Mouse (Mus musculus): ENCODE results near the gene Pou1f1.
A peak's percentile ranks its signal among the peaks of the same experiment; 100 is the strongest.

Pou1f1 gene

DNA sequence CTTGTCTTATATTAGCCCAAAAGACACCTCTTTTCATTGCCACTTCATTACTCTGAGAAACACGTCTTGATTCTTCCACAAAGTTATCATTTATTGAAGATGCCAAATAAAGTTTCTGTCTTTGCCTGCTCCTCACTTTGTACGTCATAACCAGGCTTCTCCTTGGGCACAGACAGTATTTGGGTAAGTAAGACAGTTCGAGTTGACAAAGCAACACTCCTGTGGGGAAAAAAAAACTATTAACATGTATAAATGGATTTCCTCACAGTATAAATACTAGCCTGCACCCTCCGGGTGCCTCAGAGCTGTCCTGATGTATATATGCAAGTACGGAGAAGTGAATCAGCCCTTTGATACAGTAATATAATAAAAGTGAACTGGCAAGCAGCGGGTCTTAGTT lies at the start of gene Pou1f1:
Gene Pou1f1 (plus strand): TSS at position 301 of the 400 bp plus-strand sequence.
- no peak for DNase-seq (ENCODE audit: low spot score in 2 of 2)

DNA sequence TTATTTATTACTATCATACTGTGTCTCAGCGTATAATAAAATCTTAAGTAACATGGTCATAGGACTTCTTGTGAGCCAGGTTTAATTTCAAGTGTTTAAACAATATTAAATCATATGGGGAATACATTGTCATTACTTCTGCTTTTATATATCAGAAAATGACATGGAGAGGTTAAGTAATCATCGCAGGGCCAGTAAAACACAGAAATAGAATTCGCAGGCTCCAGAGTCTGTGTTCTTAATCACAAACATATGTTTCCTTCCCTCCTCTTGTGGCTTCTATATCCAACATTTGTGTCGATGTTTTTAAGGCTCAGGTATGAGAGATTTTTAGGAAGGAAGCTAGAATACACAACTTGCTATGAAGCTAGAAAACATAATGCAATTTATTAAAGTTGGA lies 49.7 kb upstream of the Pou1f1 start:
- no peak for DNase-seq (ENCODE audit: low spot score in 2 of 2)

DNA sequence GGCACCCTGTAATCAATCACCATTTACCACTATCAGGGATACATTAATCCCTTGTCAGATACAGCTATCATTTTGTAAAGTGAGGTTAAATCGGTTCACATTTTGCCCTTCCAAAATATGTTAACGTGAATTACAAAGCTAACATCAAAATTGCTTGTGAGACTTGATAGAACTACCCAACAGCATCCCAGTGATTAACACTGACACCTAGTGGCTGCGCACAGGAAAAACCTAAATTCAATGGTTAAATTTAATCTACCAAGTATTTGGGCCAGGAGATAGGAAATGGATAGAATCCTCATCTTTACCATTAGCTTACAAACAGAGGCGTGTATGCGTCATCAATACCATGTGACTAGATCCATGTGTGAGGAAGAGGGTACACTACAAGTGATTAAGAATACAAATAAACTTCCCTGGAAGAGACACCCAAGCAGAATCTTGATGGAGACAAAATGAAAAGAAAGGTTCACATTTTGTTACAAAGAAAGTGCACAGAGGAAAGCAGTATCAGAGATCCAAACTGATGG lies 47.8 kb upstream of the Pou1f1 start:
- DNase-seq (ENCODE audit: low spot score in 2 of 2): peak in 1 of 2 experiments; percentile 28

DNA sequence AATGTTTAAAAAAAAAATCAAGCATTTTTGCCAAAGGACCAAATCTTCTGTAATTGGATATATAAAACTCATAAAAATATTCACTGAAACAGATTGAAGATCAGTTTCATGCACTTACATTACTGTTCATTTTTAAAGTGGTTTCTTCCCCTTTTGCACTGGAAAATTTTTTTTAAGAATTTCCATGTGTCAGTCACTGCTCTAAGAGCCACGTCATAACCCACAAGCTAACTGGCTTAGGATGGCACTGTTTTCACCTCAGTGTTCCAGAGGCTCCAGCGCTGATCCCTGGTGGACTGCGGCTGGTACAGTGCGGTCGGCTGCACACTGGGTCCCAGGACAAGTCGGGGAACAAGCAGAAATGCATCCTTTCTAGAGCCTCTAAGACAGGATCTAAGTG lies 34.6 kb upstream of the Pou1f1 start:
- no peak for DNase-seq (ENCODE audit: low spot score in 2 of 2)

DNA sequence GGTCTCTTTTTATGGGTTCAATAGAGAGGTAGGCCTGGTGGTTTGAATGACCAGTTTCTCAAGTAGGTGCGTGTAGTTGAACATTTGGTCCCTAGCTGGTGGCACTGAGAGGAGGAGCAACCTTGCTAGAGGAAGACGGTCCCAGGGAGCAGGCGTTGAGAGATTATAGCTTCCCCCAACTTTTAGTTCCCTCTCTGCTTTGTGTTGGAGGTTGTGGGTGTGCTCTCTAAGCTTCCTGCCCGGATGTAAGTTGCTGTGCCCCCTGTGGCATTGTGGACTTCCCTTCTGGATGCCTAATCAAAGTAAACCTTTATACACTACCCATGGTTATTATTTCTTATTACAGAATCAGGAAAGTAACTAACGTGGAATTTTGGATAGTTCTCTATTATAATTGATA lies 24.3 kb upstream of the Pou1f1 start:
- DNase-seq (ENCODE audit: low spot score in 2 of 2): no peak

DNA sequence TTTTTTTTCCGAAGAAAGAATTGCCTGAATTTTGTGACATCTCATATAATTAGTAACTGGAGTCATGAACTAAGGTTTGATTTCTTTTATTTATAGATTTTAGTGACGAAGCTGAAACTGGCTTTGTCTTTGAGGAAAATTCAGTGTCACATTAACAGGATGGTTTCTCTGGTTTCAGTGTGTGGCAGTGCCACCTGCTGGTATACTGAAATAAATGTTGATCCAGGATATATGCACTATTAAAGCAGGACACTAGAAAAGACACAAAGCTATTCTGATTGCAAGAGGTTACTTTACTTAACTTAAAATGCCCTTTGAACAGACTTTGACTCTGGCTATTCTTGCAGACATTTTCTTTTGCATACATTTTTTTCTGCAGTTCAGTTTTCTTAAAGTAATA lies 23.3 kb upstream of the Pou1f1 start:
- peak in 1 of 2 experiments; percentile 41 for DNase-seq (ENCODE audit: low spot score in 2 of 2)

DNA sequence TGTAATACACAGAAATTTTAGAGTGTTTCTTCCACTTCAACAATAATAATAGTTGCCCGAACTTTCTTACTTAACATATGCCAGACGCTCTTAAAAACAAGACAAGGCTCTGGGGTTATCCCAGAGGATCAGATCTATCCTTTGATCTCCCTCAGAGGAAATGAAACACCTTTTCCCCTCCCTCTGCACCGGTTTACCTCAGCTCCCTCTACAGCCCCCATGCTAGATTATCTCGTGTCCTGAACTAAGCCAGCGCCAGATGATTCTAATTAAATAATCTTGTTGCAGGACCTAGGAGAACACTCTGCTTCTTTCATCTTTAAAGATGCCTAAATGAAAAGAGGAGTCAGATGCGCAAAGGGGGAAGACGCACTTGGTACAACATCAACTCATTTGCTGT lies 6.1 kb upstream of the Pou1f1 start:
- no peak for DNase-seq (ENCODE audit: low spot score in 2 of 2)

DNA sequence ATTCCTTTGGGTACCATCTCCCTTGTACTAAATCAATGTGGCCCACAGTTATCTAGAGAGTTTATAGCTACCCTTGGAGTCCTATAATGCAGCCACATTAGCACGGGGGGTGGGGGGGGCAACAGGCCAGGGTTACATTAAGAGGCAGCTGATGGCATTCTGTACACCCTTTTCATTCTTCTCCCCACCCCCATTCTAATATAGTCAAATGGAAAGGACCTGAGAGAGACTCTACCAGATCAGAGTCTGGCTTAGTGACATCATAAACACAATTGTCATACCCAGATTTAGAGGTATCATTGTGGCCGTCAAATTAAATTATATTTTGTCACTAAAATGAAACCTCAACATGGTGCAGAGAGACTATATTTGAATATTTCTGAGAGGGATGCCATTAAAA lies 5.7 kb downstream of the Pou1f1 start:
- DNase-seq (ENCODE audit: low spot score in 2 of 2): no peak

DNA sequence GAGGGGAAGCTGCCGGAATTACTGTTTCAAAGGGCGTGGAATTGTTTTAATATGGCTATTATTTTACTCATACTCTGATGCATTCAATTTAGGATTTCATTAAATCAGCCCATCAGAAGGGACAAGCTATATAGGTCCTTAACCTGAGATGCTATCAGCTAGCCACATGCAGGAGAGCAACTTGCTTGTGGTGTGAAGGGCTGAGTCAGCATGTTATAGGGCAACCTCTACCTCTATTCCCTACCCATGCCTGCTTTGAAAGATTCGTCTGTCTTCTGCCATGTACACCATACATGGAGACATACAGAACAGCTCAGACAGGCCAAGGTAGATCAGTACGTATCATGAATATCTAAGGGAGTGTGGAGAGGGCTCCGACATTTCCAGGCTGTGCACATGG lies 6.4 kb downstream of the Pou1f1 start:
- no peak for DNase-seq (ENCODE audit: low spot score in 2 of 2)

DNA sequence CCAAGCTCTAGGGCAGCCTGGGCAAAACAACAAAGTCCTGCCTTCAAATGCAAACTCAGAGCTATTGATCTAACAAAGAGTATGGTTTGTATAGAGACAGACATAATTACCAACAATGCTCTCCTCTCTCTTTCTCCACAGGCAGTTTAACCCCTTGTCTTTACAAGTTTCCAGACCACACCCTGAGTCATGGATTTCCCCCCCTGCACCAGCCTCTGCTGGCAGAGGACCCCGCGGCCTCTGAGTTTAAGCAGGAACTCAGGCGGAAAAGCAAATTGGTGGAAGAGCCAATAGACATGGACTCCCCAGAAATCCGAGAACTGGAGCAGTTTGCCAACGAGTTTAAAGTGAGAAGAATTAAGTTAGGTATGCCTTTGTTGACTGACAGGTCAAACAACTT lies 9.3 kb downstream of the Pou1f1 start:
- no peak for DNase-seq (ENCODE audit: low spot score in 2 of 2)

DNA sequence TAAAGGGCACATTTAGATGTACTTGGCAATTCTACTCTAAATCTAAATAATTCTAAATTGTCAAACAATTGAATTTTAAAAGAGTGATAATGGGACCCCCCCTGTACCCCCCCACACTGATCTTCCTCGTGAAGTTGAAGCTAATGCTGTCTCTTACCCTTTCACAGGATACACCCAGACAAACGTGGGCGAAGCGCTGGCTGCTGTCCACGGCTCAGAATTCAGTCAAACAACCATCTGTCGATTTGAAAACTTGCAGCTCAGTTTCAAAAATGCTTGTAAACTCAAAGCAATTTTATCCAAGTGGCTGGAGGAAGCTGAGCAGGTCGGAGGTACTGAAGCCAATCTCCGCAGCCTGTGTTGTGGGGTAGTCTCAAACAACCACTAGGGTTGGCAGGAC lies 11.4 kb downstream of the Pou1f1 start:
- peak in 1 of 2 experiments; percentile 80 for DNase-seq (ENCODE audit: low spot score in 2 of 2)

DNA sequence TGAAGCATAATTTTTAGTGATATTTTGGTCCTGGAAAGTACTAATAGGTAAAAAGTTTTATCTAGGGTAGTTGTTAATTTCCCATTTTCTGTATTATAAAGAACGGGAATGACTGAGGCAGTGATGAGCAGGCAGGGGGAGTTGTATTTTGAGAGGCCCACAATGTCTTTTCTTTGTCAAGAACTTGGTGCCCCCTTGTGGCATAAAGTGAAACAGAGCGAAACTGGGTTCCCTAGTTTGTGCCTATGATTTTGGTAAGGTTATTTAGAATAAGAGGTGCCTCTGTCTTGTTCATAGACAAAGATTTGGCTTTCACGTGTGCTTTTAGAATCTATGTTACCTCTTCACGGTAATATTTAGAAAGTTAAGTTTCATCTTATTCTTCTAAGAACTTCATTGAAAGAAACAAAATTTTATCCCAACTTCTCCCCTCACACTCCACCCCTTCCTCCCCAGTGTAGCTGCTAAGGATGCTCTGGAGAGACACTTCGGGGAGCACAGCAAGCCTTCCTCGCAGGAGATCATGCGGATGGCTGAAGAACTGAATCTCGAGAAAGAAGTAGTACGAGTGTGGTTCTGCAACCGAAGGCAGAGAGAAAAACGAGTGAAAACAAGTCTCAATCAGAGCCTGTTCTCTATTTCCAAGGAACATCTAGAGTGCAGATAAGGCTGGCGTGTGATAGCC lies 13.1 kb downstream of the Pou1f1 start:
- peak in 1 of 2 experiments; percentile 73 for DNase-seq (ENCODE audit: low spot score in 2 of 2)

DNA sequence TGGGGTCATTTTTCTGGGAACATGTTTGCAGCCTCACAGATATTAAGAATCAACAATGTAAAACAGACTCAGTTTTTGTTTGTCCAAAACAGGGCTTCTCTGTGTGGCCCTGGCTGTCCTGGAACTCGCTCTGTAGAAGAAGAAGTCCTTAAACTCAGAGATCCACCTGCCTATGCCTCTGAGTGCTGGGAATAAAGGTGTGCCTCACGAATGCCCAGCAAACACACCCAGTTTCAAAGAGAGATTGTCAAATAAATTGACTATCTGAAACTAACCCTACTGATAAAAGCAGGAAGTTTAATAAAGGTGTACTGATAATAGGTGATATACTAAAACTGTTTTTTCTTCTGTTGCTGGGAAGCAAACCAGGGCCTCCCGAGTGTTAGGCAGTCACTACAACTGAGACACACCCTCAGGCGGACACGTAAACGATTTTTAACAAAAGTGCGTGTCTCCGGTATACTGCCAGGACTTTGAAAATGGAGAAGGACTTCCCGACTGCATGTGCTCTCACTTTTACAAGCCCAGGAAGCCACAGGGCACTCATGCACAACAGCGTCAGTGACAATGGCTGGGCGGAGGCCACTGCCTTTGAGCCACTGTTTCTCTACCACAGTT lies 23.5 kb downstream of the Pou1f1 start:
- no peak for DNase-seq (ENCODE audit: low spot score in 2 of 2)

DNA sequence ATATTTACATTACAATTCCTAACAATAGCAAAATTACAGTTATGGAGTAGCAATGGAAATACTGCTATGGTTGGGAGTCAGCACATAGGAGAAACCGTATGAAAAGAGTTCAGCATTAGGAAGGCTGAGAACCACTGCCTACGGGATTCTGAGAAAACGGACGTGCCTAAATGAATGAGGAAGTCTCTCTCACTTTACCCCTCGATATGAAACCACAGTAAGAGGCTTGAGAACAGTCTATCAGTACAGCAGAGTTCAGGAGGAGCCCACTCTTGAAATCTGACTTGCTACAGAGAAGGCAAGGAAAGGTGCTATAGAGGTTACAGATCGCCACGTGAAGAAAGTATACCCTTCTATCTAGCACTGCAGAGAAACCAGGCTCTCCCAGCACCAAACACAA lies 28.6 kb downstream of the Pou1f1 start:
- no peak for DNase-seq (ENCODE audit: low spot score in 2 of 2)

DNA sequence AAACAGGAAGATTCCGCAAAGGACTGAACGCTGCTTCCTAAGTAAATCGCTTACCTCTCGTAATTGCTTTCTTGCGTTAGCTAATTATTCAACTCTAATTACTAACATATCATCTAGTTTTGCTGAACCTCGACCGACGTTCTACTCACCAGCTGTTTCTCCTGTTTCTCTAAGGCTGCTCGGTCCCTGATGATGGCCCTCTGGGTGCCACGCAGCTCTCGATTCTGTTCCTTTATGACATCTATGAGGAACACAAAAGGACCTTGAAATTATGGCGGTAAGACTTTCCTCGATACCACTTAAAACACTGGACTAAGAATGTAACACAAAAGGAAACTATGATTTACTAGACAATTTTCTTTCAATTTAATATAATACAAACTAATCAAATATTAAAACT lies 30.5 kb downstream of the Pou1f1 start:
- DNase-seq (ENCODE audit: low spot score in 2 of 2): no peak

DNA sequence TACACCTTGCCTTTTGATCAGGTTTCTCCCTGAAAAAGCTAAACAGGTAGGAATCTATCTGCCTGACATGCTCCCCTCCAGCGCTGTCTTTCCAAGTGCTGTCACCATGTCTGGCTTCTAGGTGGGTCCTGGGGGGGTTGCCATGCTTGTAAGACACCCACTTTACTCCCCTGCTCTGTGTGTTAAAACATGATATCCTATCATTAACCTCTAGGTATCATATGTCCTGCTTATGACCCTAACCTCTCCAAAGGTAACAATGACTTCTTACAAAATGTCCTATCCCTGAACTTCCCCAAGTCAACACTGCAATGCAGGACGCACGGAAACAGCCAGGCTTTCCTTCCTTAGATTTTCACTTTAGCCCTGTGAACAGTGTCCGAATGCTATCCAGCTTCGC lies 34.0 kb downstream of the Pou1f1 start:
- no peak for DNase-seq (ENCODE audit: low spot score in 2 of 2)

DNA sequence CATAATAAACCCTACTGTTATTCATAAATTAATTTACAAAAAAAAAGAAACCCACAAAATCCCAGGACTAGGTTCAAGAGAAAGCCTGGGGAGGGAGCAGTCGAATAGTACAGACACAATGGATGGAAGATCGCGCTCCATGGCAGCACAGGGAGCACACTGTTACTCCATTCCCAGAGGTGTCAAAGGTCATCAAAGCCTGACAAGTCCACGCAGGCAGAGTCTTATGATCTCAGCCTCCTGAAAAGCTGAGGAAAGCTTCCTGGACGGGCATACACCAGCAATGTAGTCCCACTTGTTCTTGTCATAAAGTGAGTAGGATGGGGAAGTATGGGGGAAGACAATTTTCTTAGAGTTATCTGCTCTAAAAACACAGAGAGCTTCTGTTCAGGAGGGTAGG lies 37.1 kb downstream of the Pou1f1 start:
- DNase-seq (ENCODE audit: low spot score in 2 of 2): no peak

DNA sequence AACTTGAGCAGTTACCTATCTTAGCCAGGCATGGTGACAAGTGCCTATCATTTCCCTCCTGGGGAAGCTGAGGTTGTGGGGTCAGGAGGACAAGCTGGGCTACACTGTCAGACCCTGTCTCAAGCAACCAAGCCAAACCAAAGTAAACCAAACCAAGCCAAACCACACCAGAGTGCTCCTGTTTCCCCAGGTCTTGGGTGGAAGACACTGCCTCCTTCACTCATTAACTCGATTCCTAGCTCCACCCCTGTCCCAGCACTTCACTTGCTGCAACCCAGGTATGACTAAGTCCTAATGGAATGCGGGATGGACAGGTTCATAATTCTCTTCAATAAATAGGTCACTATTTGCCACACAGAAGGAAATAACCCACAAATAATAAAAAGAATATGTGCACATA lies 39.3 kb downstream of the Pou1f1 start:
- no peak for DNase-seq (ENCODE audit: low spot score in 2 of 2)

DNA sequence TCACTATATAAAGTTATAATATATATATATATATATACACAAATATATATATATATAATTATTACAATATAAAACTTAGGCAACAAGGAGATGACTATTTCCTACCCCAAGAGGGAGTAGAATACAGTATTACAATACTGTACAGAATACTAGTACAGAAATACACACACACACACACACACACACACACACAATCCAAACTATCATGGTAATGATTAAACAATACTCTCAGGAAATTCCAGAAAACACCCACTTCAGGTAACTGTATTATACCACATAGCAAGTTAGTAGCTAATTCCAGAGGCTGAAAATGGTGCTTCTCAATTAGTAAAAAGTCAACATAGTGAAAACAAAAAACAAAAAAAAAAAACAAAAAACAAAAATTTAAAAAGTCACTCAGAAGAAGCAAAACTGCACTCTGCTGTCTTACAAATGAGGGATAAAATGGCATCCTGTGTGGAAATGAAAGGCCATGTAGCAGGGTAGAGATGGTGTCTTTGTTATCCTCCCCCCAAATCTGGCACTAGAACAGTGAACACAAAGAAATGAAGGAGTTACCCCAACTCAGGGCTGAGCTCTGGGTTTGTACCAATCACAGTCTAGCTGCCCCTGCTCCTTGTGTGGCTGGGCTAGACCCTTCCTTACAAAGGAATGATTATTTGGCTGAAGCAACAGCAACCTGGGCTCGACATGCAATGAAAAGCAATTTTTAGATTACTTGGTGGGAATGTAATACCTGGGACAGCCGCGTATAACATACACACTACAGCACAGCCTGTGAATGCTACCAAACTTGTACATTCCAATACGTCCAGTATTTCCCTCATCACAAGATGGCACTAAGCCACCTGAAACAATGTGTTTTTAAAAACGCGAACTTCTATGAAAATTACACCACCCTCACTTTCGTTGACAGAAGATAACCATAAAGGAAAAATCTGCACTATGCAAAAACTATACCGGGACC lies 41.0 kb downstream of the Pou1f1 start:
- DNase-seq (ENCODE audit: low spot score in 2 of 2): no peak

DNA sequence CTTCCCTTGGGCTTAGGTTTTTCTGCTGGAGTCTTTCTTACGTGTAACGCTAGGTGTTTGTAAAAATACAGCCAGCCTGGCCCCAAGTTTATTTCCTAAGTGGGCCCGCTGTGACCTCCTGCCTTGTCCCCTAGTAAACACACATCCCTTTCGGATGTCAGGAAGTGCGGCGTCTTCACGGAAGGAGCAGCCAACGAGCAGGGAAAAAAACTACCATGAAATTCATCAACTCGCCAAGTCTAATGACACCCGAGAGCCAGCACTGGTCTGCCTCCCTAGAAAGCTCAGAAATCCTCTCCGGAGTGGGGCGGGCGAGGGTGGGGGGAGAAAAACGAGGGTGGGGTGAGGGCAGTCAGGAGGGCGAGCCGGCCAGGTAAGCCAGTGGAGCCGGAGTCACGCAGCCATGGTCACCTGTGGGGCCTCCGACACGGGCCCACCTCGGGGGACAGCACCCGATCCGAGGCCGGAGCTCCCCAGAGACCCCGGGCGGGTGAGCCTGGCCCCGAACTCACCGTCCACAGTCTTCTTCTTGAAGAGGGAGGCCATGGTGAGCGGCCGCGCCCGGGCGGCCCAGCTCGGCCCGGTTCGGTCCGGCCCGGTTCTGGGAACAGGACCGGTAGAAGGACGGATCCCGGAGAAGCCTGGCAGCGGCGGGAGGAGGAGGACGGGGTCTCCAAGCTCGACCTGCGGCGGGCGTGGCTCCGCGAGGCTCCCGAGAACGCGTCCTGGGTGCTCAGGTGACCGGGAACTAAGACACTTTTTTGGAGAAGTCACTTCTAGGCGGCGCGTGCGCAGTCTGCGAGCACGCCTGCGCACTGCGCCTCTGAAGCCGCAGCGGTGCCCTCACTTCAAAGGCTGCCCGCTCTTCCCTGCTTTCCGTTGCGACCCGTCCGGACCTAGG lies 41.9 kb downstream of the Pou1f1 start, which contains the start of gene Chmp2b:
Gene Chmp2b (minus strand): TSS at position 764 of the 901 bp plus-strand sequence.
- DNase-seq (ENCODE audit: low spot score in 2 of 2): peak; percentile 67 to 85

DNA sequence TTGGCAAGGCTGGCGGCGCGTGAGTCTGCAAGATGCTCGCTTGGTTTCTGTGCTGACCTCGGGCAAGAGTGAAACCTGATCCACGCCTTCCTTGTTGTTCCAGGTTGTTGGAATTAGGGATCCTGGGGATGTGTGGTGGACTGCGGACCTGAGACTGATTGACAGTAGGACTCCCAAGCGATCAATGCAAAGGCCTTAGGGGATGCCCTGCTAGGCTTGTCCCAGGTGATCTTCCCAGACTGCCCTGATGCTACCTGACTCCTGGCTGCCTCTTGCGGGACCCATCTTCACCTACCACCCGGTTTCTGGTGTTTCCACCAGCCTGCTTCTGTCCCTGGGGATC lies 42.5 kb downstream of the Pou1f1 start:
- DNase-seq (ENCODE audit: low spot score in 2 of 2): no peak

All from left cerebral cortex, adult 9 months (tissue).